Mouse (Mus musculus) brain, embryonic 14.5 days (tissue): ENCODE data around the gene Vgf. TPM values are rescaled to one million over a fixed set of nuclear protein-coding genes. Genes with fewer than 3 reads are reported as not detected.

Experiments used
- DNase-seq: peaks from one replicate; pipeline ENCODE4 v3.0.0-alpha.2; 2011; ENCODE audit warnings: low read depth
- CTCF ChIP-seq: fragments of 200-500 bp; IDR thresholded peaks from 2 replicates; pipeline ENCODE4 v1.5.1; 2012; ENCODE audit warnings: inconsistent platforms, mild to moderate bottlenecking, moderate library complexity, borderline replicate concordance; ENCODE audit not compliant: insufficient read depth, insufficient read length; ENCODE audit errors: extremely low read depth
- POLR2A ChIP-seq: fragments of 200-500 bp; IDR thresholded peaks from 2 replicates; pipeline ENCODE4 v1.6.1; 2012; ENCODE audit warnings: mild to moderate bottlenecking, inconsistent platforms, borderline replicate concordance; ENCODE audit not compliant: poor library complexity, insufficient read depth, insufficient read length, severe bottlenecking; ENCODE audit errors: extremely low read depth
- polyA plus RNA-seq: library from polyadenylated mRNA; depleted of rRNA; stranded (reverse); fragments of >200 nt; gene quantifications from 2 replicates; pipeline ENCODE4 v1.2.3, GENCODE M21; 2012

Gene Vgf
- polyA plus RNA-seq, 1 experiment = 9.3 TPM

DNA sequence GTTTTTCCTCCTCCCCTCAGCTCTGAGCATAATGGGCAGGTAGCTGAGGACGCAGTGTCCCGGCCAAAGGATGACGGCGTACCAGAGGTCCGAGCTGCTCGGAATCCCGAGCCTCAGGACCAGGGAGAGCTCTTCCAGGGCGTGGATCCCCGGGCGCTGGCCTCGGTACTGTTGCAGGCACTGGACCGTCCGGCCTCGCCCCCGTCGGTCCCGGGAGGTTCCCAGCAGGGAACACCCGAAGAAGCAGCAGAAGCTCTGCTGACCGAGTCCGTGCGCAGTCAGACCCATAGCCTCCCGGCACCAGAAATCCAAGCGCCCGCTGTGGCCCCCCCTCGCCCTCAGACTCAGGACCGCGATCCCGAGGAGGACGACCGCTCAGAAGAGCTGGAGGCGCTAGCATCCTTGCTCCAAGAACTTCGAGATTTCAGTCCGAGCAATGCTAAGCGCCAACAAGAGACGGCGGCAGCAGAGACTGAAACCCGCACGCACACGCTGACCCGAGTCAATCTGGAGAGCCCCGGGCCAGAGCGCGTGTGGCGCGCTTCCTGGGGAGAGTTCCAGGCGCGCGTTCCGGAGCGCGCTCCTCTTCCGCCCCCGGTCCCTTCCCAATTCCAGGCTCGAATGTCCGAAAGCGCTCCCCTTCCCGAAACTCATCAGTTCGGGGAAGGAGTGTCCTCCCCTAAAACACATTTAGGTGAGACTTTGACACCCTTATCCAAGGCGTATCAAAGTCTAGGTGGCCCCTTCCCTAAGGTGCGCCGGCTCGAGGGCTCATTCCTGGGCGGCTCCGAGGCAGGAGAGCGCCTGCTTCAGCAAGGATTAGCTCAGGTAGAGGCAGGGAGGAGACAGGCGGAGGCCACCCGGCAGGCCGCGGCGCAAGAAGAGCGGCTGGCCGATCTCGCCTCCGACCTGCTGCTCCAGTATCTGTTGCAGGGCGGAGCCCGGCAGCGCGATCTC, 5.2 kb downstream of the Vgf start:
- no peak for TF ChIP-seq CTCF
- TF ChIP-seq POLR2A = no peak
- no peak for DNase-seq

DNA sequence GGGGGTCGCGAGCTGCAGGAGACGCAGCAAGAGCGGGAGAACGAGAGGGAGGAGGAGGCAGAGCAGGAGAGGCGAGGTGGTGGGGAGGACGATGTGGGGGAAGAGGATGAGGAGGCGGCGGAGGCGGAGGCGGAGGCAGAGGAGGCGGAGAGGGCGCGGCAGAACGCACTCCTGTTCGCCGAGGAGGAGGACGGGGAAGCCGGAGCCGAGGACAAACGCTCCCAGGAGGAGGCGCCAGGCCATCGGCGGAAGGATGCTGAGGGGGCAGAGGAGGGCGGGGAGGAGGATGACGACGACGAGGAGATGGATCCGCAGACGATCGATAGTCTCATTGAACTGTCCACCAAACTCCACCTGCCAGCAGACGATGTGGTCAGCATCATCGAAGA, 5.8 kb downstream of the Vgf start:
- TF ChIP-seq POLR2A (no peak), CTCF (no peak)
- peak; percentile 56 for DNase-seq

DNA sequence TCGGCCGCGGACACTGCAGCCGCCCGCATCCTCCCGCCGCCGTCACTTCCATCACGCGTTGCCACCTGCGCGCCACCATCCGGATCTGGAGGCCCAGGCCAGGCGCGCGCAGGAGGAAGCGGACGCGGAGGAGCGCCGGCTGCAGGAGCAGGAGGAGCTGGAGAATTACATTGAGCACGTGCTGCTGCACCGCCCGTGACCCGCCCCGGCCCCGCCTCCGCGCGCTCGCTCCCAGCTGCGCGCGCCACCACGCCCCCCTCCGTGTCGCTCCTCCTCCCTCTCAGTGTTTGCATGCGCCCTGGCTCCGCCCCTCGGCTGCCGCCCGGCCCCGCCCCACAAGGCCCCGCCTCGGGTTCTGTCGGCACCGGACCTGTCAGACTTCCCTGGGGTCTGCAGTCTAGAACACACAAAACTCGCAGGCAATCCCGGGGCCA, 6.5 kb downstream of the Vgf start:
- TF ChIP-seq CTCF = no peak
- TF ChIP-seq POLR2A = no peak

DNA sequence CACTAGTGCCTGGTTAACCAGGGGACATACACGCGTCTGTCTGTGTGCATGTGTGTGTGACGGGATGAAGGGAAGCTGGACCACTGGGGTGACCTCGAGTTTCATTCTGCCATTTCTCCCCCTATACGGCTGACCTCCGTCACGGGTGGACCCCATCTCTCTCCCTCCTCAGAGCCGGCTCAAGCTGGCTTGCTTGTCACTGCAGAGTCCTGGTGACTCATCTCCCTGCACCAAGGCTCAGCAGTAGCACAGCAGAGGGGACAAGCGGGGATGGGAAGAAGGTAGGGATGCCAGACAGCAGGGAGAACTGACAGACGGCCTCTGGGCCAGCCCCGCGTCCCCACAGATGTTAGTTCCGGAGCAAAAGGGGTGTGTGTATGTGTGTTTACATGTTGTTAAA, 10.0 kb downstream of the Vgf start:
- no peak for TF ChIP-seq POLR2A
- TF ChIP-seq CTCF = no peak
- no peak for DNase-seq

More for the DNA sequence above, 6.5 kb downstream of the Vgf start:
- peak; percentile 94 for DNase-seq

DNA sequence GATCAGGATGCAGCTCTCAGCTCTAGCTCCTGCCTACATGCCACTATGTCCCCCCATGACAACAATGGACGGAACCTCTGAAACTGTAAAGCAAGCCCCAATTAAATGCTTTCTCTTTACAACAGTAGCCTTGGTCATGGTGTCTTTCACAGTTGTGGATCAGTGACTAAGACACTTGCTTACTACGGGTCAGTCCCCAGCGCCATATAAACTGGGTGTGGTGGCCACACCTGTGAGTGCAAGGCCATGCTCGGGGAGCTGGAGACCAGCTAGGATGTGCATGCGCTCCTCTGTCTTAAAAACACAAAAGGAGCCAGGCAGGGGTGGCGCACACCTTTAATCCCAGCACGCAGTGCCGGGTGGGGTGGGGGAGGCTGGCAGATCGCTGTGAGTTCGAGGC, 13.3 kb downstream of the Vgf start:
- no peak for DNase-seq
- TF ChIP-seq CTCF (no peak), POLR2A (no peak)

DNA sequence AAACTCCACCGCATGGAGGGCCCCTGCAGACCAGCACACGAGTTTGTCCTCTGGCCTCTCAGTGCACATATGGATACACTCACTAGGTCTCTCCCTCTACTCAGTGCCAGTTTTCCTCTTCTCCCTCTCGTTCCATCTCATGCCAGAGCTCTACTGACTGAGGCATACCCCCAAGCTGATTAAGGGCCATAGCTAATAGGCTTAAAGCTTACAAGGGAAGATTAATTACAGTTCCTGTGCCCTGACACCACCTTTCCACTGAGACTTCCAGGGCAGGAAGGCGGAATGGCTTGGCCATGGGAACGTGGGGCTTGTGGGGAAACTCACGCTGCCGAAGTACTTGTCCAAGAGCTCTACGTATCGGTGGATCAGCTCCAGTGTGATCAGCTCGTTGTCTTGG, 15.2 kb downstream of the Vgf start:
- TF ChIP-seq POLR2A = no peak
- TF ChIP-seq CTCF = no peak
- no peak for DNase-seq

DNA sequence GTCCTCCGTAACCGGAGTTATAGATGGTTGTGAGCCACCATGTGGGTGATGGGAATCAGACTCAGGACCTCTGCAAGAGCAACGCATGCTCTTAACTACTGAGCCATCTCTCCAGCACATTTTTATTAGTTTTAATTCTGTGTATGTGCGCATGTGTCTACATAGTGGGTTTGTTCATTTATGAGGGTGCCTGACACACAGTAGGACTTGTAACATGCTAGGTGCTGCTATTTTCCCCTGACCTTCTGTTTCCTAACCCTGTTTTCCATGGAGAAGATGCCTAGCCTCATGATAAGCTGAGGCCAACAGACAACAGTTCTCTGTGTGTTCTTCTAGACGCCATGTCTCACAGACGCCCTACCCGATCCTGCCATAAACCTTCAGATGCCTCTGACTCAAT, 17.8 kb downstream of the Vgf start:
- TF ChIP-seq CTCF (no peak), POLR2A (no peak)
- DNase-seq = no peak

DNA sequence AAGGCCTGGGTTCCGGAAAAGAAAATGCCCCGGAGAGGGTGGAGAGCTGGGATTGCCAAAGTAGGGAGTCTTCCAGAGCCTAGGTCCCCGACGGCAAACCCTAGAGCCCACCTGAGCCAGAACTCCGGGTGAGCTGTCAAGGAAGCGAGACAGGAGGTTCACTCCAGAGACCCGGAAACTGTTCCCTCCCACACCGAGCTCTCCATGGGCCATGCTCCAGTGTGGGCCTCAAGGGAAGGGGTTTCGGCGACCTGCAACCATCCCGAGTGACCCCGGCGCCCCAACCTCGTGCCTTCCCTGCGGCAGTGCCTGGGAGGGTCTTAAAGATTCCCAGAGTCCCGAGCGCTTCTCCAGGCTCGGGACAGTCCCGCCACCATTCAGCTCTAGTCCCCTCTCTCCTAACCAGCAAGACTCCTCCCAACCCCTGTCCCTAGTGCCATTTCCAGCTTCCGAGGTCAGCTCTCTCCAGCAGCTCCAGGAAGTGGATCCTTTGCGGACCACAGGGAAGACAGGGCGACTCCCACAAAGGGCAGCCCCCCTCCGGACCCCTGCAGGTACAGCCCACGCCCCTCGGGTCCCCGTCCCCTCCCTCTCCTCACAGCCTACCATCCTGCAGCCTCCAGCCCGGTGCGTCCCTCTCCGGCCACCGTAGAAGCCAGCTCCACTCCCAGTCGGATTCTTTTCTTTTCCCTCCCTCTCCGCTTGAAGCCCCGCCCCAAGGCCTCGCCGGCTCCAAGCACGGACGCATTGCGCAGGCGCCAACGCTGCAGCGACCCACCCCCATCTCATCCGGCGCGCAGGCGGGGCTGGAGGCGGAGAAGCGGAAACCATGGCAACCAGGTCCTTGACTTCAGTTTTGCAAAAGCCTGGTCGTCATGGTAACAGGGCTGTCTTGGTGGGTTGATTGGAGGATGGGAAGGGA, 19.5 kb downstream of the Vgf start, which contains the start of gene Ap1s1:
TSS of gene Ap1s1 (minus strand) at position 734 of the 922 bp plus-strand sequence.
- TF ChIP-seq CTCF (no peak), POLR2A (peak; percentile 41; the same call in 1 of the 2 replicates)
- peak; percentile 100 for DNase-seq

DNA sequence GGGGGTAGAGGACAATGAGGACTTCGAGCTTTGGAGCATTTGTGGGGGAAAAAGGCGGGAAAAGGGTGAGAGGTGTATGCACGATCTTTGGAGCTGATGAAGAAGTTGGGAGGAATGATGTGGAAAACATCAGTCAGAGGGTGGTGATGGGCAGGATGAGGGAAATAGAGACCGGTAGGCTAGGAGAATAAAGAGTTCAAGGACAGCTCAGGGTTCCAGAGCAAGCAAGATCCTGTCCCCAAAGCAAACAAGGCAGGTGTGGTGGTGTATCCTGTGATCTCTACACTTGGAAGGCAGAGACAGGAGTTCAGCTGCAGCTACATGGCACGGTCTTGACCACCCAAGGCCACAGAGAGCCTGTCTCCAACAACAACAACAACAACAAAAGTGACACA, 20.1 kb downstream of the Vgf start:
- TF ChIP-seq CTCF (no peak), POLR2A (no peak)
- DNase-seq = no peak

DNA sequence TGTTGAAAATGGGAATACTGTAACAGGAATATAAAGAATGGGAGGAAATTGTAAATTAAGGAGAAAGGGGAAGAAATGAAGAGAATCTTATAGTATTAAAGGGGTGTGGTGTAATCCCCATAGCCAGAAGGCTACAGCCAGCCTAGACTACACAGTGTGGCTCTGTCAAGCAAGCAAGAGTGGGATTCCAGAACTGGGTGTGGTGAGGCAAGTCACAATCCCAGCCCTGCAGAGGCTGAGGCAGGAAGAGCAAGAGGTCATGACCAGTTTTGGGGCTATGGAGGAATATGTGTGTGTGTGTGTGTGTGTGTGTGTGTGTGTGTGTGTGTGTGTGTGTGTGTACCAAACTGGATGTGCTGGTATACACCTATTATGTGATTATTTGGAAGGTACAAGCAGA, 20.8 kb downstream of the Vgf start:
- TF ChIP-seq CTCF (no peak), POLR2A (no peak)
- no peak for DNase-seq

DNA sequence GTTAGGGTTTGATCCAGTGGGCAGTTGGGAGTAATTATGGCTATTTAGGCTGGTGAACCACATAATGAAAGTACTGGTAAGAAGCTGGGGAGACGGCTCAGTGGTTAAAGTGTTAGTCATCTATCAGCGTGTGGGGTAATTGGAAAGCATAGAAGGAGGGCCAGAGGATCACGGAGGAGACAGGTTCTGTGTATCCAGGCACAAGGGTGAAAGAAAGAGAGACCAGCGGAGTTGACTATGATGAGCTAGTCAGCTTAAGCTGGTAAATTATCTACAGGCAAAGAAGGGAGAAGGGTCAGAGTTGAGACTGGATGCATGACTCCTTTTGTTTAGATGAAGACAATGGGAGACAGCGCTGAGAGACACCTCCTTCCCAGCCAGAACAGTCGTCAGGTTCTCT, 24.9 kb downstream of the Vgf start:
- DNase-seq = no peak
- no peak for TF ChIP-seq CTCF
- no peak for TF ChIP-seq POLR2A
